8 mouse cellular contexts compared by ENCODE assay signal in the genomic region with DNA sequence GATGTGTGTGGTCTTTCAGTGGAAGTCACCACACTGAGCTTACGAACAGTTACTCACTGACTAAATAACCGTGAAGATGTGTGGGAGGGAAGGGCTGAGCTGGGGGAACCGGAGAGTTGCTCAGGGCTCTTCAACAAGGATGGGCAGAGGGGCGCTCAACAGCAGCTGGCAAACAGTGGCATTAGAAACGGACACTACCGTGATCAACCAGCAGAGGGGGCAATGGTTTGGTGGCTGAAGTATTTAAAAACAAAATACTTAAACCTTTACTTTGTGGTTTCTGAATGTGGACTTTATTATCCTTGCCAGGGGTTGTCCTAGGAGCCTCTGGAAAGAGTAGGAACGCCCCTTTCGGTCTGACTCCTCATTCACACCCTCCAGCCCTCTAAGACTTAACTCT. TPM values are rescaled to one million over a fixed set of nuclear protein-coding genes. Genes with fewer than 3 reads are reported as not detected.
DNase-seq lines count a peak whose midpoint lies in the region; ATAC-seq lines count a peak whose summit lies in the region.

No protein-coding gene starts in this region.

- no peak for ATAC-seq in cerebellum, adult (ENCODE audit: insufficient number of reproducible peaks, low FRiP score, low TSS enrichment)

- DNase-seq in cerebellum, adult 9-11 months: peak; percentile 5
- DNase-seq in 3T3-L1 (ENCODE audit: low read depth, low spot score): peak; percentile 80
- DNase-seq in adrenal gland, adult 2 months: peak; percentile 37
- peak; percentile 52 to 64 for DNase-seq in frontal cortex, postnatal 36 days (ENCODE audit: low spot score in 2 of 2)
- DNase-seq in kidney, postnatal 4 days: peak; percentile 81 to 82
- DNase-seq in lung, postnatal 25 days (ENCODE audit: low spot score): peak; percentile 68
- peak; percentile 46 to 76 for DNase-seq in spleen, postnatal 14 days (ENCODE audit: low spot score in 2 of 2)

RNA-seq across cellular contexts. Expression of gene Mns1, which starts 10.2 kb away (rescaled TPM):
- total RNA-seq in adrenal gland, adult 2 months (2021): 1 to 10 TPM; 2.2 to 4.0 TPM
- 0.19 and 0.22 TPM in 2 replicates for polyA plus RNA-seq in adrenal gland, adult 2 months (2012; rRNA removed)

RNA-seq across cellular contexts. Expression of gene Tex9, which starts 44.0 kb away (rescaled TPM):
- 1 to 10 TPM; 2.9 to 7.6 TPM for total RNA-seq in adrenal gland, adult 2 months (2021)
- 1.1 and 1.4 TPM in 2 replicates for polyA plus RNA-seq in adrenal gland, adult 2 months (2012; rRNA removed)

Comparison
In these comparisons a context has a peak if more than half of its experiments do, and no peak if none do; other contexts are left out.
1. DNase-seq: peak in every context shown above with its lines; median percentile 82 in kidney, postnatal 4 days; 80 in 3T3-L1; 68 in lung, postnatal 25 days; 61 in spleen, postnatal 14 days; 58 in frontal cortex, postnatal 36 days; 37 in adrenal gland, adult 2 months; 5 in cerebellum, adult 9-11 months.